Mouse (Mus musculus): ENCODE data around the gene Olfr1437.

GRCm38 (mm10) chr19:12373004-12373403 lies 48.1 kb upstream of the Olfr1437 start:
- TF ChIP-seq POLR2A (IDR thresholded peaks at IDR 0.05; ENCODE audit: borderline replicate concordance, low read depth, low read length), result no peak
- no peak for TF ChIP-seq CTCF (IDR thresholded peaks at IDR 0.05; ENCODE audit: low read depth, low read length)
